Mouse (Mus musculus) thymus, postnatal 10 days (tissue): ENCODE results near the gene Phf11c.
"Not testable (repeated sequence)": the region's sequence is repeated elsewhere in the genome, so short reads cannot be mapped to it uniquely, and the experiment has no call there.

Experiments used
- DNase-seq, 2 experiments: peaks; one replicate each; pipeline ENCODE4 v3.0.0; 2021; ENCODE audit warnings: low spot score in 2 of 2

Gene Phf11c

GRCm38 (mm10) chr14:59395281-59395680 is at the start of gene Phf11c:
Gene Phf11c, minus strand, starts transcription at chr14:59395381.
- no peak for DNase-seq

DNA sequence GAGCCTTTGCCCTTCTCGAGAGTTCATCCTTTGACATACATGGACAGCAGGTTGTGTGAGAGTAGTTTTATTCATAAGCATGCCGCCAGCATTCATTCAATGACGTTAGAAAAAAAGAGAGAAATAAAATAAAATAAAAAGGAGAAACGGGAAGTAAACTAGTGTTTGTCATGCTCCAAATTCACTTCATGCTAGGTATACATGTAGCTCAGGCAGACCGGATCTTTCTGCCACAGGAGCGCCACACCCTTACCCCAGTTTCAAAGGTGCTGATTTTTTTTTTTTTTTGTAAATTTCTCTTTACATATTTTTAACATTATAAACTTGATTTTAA is 46.3 kb upstream of the Phf11c start:
- no peak for DNase-seq

GRCm38 (mm10) chr14:59440558-59441471 is 45.6 kb upstream of the Phf11c start, which contains the start of the genes Setdb2 and Cab39l:
Gene Setdb2, minus strand, starts transcription at chr14:59440884.
Gene Cab39l, plus strand, starts transcription at chr14:59440972.
- peak; percentile 94 to 95 for DNase-seq

DNA sequence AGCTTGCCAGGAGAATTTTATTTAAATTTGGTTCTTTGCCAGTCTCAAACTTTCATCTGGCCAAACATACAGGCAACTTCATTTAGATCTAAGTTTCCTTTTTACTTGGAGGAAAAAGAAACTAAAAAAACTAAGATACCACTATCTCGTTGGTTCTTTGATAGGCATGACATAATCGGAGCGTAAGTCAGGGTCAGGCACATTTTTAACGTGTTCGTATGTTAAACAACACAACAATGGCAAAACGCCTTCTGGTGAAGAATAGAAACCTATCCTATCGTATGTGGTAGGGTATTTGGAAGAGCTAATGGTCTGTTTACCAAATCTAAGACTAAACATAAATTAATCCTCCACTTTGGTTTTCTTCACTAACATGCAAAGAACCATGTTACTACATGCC is 44.9 kb upstream of the Phf11c start:
- DNase-seq, result no peak

DNA sequence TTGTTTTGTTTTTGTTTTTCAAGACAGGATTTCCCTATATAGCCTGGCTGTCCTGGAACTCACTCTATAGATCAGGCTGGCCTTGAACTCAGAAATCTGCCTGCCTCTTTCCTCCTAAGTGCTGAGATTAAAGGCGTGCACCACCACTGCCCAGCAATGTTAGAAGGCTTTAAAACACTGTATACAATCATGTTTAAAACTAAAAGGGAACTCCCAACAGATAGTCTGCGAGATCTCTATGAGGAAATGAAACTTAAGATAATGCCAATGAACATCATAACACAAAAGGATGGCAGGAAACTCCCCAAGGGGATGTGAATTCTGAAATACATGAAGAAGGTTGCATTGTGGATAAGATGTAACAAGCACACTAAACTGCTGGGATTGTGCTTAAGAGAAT is 43.3 kb upstream of the Phf11c start:
- DNase-seq, result no peak

DNA sequence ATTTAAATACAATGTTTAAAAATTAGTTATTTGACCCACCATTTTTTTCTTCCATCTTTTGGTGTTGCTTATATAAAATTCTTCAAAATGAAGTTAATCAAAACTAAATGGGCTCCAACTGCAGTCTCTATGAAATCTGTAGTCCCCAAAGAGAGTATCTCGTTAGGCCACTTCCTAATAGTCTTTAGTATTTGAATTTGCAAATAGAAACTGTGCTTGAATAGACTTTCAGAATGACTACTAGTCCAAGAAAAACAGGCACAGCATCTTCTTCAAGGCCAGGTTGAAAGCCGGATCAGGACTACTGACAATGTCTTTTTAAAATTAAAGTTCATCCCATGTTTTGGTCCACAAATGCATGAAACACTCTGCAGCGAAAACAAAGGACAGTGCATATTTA is 42.2 kb upstream of the Phf11c start:
- DNase-seq, result no peak

DNA sequence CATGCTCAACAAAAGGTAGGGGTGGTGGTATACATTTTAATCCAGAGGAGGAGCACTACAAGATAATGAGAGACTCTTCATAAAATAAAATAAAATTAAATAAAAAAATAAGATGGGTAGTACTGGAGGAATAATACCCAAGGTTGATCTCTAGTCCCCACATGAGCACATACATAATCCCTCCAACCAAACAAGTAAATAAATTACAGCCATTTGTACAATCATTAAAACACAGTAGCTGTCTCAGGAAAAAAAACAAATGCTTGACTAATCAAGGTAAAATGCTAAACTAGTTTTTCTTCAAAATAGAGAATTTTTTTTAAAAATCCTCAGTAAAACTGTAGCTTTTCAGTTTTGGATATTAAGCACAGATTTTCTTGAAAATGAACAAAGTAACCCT is 40.0 kb upstream of the Phf11c start:
- DNase-seq, result no peak

- no peak for DNase-seq
These were observed 38.7 kb upstream of the Phf11c start for GRCm38 (mm10) chr14:59433902-59434301.

DNA sequence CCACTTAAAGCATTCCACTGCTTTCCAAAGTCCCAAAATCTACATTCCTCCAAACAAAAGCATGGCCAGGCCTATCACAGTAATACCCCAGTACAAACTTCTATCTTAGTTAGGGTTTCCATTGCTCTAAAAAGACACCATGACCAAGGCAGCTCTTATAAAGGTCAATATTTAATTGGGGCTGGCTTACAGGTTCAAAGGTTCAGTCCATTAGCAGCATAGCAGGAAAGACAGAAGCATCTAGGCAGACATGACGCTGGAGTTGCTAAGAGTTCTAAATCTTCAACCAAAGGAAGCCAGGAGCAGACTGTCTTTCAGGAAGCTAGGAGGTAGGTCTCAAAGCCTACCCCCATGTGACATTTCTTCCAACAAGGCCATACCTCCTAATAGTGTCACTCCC is 35.4 kb upstream of the Phf11c start:
- no peak for DNase-seq

- DNase-seq, result no peak
These were observed 27.9 kb upstream of the Phf11c start for GRCm38 (mm10) chr14:59422912-59423663.

DNA sequence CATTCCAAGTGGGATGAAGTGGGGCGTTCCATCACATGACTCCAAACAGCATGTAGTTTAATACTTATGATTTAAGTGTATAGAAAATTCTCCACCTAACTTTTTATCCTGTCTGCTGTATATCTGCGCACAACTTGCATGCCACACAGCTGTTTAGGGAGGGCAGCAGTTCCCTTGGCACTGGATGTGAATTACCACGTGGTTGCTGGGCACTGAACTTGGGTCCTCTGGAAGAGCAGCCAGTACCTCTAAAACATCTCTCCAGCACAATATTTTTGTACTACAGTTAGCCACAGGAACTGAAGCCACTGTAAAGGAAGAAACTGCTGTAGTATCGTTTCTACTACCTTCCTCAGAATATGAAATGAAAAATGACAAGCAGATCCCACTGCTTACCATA is 23.0 kb upstream of the Phf11c start:
- DNase-seq, result no peak

GRCm38 (mm10) chr14:59414979-59415378 is 19.8 kb upstream of the Phf11c start:
- not testable (repeated sequence) for DNase-seq

DNA sequence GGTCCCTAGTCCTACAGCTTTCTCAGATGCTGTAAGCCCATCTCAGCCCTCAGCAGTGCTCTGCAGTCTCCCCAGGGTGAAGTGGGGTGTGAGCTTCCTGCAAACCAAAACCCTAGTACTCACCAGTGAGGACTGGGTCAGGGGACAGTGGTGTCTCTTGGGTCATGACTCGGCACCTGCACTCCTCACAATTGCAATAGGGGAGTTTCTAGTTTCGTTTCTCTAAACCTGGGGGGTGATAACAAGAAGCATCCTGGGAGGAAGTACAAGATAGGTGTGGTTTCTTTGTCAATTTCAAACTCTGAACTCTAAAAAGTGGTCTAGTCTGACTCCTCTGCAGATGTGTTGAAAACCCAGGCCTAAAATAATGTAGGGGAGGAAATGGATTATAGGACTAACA is 1.8 kb upstream of the Phf11c start:
- DNase-seq, result peak; percentile 3 to 6

GRCm38 (mm10) chr14:59390181-59390580 is 5.0 kb downstream of the Phf11c start:
- not testable (repeated sequence) for DNase-seq

DNA sequence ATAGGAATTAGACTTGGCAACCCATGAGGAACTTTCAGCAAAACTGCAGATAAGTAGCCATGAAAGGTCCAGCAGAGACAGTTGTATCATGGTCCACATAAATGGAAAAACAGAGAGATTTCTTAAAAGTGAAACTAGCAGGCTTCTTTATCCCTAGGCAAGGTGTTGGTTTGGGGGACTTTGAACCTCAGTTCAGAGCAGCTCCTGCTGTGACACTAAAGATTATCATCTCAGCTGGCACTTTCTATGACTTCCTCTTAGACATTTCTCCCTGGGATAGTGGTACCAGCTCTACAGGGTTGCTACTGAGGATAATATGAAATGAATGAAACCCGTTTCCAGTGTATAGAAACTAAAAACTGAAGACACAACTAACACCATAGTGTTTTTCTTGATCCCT is 5.6 kb downstream of the Phf11c start:
- DNase-seq, result no peak

- no peak for DNase-seq
These were observed 24.7 kb downstream of the Phf11c start for GRCm38 (mm10) chr14:59370348-59371068.

GRCm38 (mm10) chr14:59366386-59367105 is 28.6 kb downstream of the Phf11c start:
- DNase-seq, result no peak

GRCm38 (mm10) chr14:59365244-59365644 is 29.9 kb downstream of the Phf11c start, which contains the start of gene Phf11d:
Gene Phf11d, minus strand, starts transcription at chr14:59365470.
- no peak for DNase-seq

GRCm38 (mm10) chr14:59341189-59341588 is 54.0 kb downstream of the Phf11c start, which contains the start of gene Phf11b:
Gene Phf11b, minus strand, starts transcription at chr14:59341351.
- not testable (repeated sequence) for DNase-seq

- no peak for DNase-seq
These were observed 55.6 kb downstream of the Phf11c start for GRCm38 (mm10) chr14:59339541-59339940.

DNA sequence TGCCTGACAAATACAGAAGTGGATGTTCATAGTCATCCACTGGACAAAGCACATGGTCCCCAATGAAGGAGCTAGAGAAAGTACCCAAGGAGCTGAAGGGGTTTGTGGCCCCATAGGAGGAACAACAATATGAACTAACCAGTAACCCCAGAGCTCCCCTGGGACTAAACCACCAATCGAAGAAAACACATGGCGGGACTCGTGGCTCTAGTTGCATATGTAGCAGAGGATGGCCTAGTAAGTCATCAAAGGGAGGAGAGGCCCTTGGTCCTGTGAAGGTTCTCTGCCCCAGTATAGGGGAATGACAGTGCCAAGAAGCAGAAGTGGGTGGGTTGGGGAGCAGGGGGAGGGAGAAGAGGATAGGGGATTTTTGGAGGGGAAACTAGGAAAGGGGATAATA is 59.1 kb downstream of the Phf11c start:
- not testable (repeated sequence) for DNase-seq
